Mouse (Mus musculus) stomach, embryonic 14.5 days (tissue): ENCODE data around the gene Tsen54. TPM values are rescaled to one million over a fixed set of nuclear protein-coding genes. Genes with fewer than 3 reads are reported as not detected.

Experiments used
- ATAC-seq: fragments of 200-750 bp; cut with Nextera tagmentation; 2 replicates; pipeline ENCODE4 v1.8.0; 2017; ENCODE audit warnings: low read depth, moderate TSS enrichment; ENCODE audit not compliant: insufficient number of reproducible peaks, insufficient read depth, low FRiP score
- H3K27ac ChIP-seq: fragments of 300-500 bp; sonication (generic); 2 replicates; pipeline ENCODE4 v1.5.1; 2014; ENCODE audit warnings: mild to moderate bottlenecking, low read length, moderate library complexity, mixed read lengths
- H3K27me3 ChIP-seq: fragments of 300-500 bp; sonication (generic); 2 replicates; pipeline ENCODE4 v1.6.1; 2014; ENCODE audit warnings: low read length, control low read depth, mixed read lengths; ENCODE audit not compliant: control insufficient read depth, insufficient read depth
- H3K36me3 ChIP-seq: fragments of 300-500 bp; sonication (generic); 2 replicates; pipeline ENCODE4 v1.6.1; 2014; ENCODE audit warnings: mild to moderate bottlenecking, control low read depth, low read length, moderate library complexity, mixed read lengths; ENCODE audit not compliant: control insufficient read depth, insufficient read depth
- H3K4me1 ChIP-seq: fragments of 300-500 bp; sonication (generic); 2 replicates; pipeline ENCODE4 v1.6.1; 2014; ENCODE audit warnings: low read length, control low read depth, mixed read lengths; ENCODE audit not compliant: control insufficient read depth, insufficient read depth
- H3K4me2 ChIP-seq: fragments of 300-500 bp; sonication (generic); replicated peaks from 2 replicates; pipeline ENCODE4 v1.6.1; 2014; ENCODE audit warnings: low read depth, low read length, control low read depth
- H3K4me3 ChIP-seq: fragments of 300-500 bp; sonication (generic); 2 replicates; pipeline ENCODE4 v1.5.1; 2014; ENCODE audit warnings: low read depth, low read length, control low read depth
- H3K9ac ChIP-seq: fragments of 300-500 bp; sonication (generic); replicated peaks from 2 replicates; pipeline ENCODE4 v1.6.1; 2014; ENCODE audit warnings: low read depth, mild to moderate bottlenecking, control low read depth, low read length, moderate library complexity, mixed read lengths
- H3K9me3 ChIP-seq: fragments of 300-500 bp; sonication (generic); 2 replicates; pipeline ENCODE4 v1.6.1; 2016; ENCODE audit warnings: low read depth, low read length, control low read depth; ENCODE audit not compliant: control insufficient read depth
- WGBS: fragments of 180-500 bp; shearing (Covaris S2); extraction: QIAGEN DNeasy Blood & Tissue Kit; methylation state at CpG from one replicate; pipeline ENCODE4 v1.1.7; 2014; 5-methylcytosine and 5-hydroxymethylcytosine counted together
- polyA plus RNA-seq: library from polyadenylated mRNA; unstranded; fragments of >200 nt; fragmentation: Nextera tagmentation; extraction: Ambion mirVana; gene quantifications from 2 replicates; pipeline ENCODE4 v1.2.1, GENCODE M21; 2014

Gene Tsen54
- polyA plus RNA-seq, 1 experiment from 2014 or later, result 25.0 TPM

DNA sequence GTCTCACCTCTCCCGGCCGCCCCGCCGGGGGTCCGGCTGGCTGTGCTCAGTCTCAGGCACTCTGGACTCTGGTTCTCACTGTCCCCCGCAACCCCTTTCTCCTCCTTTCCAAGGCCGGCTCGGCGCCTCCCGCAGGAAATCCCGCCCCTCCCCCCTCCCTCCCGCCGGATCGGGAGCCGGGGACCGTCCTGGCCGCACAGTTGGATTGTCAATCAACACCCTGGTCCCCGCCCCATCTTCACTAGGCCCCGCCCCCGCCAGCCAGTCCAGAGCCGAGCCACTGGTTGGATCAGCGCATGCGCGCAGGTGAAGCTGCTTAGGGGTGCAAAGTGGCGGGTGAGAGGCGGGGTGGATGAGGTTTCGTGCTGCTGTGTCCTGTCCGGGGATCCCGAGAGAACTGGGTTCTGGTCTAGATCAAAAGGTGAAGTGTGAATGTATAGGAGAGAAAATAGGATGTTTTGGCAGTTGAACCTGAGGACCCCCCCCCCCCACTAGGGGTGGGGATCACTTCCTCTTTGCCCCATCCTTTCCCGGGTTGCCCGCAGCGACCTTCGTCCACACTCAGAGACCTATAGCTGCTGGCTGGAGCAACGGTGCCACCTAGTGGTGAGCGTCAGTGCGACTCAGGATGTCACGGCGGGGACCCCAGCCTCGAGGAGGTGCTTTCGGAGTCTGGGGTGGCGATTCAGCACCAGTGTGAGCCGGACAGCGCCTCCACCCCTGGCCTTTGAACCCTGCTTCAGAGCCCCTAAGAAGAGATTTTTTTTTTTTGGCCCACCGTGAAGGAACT, 822 bp upstream of the Tsen54 start, which contains the start of gene Caskin2:
Gene Caskin2, minus strand, starts transcription at position 133 of the 790 bp plus-strand sequence.
- Histone ChIP-seq H3K4me1 (peaks cover 44% of the 10 kb centered on the region), H3K27me3 (no peaks in the 10 kb centered on the region), H3K9me3 (no peaks in the 10 kb centered on the region), H3K36me3 (peaks cover 10% of the 10 kb centered on the region; the same call in 1 of the 2 replicates), H3K9ac (peak within 1 kb of the TSS; percentile 66), H3K4me3 (peak within 1 kb of the TSS; percentile 92), H3K4me2 (peak within 1 kb of the TSS; percentile 94), H3K27ac (peak within 1 kb of the TSS; percentile 74; the same call in 1 of the 2 replicates)
- peak; percentile 90 for ATAC-seq
- under 1% methylated on average over 43 of the region's 44 CpGs for WGBS

DNA sequence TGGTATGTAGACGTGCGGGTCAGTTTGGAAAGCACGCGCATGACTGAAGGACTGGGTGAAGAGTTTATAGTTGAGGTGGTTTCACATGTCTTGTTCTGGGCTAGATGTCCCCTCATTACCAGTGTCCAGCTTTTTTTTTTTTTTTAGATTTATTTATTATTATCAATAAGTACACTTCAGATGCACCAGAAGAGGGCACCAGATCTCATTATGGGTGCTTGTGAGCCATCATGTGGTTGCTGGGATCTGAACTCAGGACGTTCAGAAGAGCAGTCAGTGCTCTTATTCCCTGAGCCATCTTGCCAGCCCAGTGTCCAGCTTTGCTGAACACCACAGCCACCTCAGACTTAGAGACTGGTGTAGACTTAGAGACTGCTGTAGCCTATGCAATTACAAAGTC, 2.8 kb downstream of the Tsen54 start:
- 87% methylated on average over 5 of the region's 5 CpGs for WGBS
- Histone ChIP-seq H3K4me3 (no peak overlapping the region), H3K27ac (no peak overlapping the region), H3K9me3 (no peaks in the 10 kb centered on the region), H3K36me3 (peaks cover 24% of the 10 kb centered on the region), H3K27me3 (no peaks in the 10 kb centered on the region), H3K4me2 (no peak overlapping the region), H3K4me1 (peaks cover 10% of the 10 kb centered on the region), H3K9ac (no peak overlapping the region)
- ATAC-seq, result no peak

DNA sequence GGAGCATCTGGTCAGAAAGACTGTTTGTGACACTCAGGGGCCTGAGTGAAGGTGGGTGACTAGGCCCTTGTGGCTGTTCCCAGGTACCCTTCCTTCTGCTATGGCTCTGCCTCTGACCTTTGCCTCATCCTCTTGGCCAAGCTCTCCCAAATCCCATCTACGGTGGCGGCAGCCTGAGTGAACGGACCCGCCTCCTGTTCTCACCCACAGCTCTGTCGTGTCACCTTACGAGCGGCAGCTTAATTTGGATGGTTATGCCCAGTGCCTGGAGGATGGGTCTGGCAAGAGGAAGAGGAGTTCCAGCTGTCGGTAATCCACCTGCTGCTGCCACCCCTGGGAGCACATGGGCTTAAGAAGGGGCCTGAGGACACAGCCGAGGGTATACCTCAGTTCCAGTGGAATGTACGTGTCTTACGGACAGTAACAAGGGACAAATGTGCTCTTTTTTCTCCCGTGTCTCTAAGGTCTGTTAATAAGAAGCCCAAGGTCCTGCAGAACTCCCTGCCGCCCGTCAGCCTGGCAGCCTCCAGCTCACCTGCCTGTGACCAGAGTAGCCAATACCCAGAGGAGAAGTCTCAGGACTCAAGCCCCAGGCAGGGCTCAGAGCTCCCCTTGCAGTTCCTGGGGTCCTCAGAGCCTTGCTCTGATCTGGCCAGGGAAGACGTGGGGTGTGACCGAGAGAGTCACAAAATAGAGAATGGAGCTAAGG, 5.5 kb downstream of the Tsen54 start:
- Histone ChIP-seq H3K9ac (no peak overlapping the region), H3K27me3 (no peaks in the 10 kb centered on the region), H3K4me2 (no peak overlapping the region), H3K27ac (no peak overlapping the region), H3K36me3 (peaks cover 24% of the 10 kb centered on the region), H3K4me3 (no peak overlapping the region), H3K4me1 (peaks cover 11% of the 10 kb centered on the region), H3K9me3 (no peaks in the 10 kb centered on the region)
- WGBS, result 87% methylated on average over 16 of the region's 16 CpGs
- ATAC-seq, result no peak

DNA sequence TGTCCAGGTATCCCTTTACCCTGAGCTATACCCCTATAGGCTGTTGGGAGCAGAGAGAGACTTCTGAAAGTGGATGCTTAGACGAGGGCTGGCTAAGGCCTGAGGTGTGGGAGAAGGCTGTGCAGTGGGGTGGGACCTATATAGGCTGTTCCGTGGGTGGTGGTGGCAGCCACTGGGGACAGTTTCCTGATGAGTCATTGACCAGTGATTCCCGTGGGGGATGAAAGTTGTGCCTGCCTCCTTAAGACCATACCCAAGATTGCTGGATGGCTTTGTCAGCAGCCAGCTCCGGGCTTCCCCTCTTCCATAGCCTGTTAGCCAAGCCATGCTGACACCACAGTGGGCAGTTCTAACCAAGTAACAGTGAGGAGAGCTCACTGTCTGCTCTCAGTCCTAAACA, 6.5 kb downstream of the Tsen54 start:
- Histone ChIP-seq H3K4me1 (peaks cover 4% of the 10 kb centered on the region), H3K9me3 (no peaks in the 10 kb centered on the region), H3K9ac (no peak overlapping the region), H3K4me3 (no peak overlapping the region), H3K4me2 (no peak overlapping the region), H3K27ac (no peak overlapping the region), H3K27me3 (no peaks in the 10 kb centered on the region), H3K36me3 (peaks cover 24% of the 10 kb centered on the region)
- WGBS, result 81% methylated on average over 4 of the region's 4 CpGs
- no peak for ATAC-seq

DNA sequence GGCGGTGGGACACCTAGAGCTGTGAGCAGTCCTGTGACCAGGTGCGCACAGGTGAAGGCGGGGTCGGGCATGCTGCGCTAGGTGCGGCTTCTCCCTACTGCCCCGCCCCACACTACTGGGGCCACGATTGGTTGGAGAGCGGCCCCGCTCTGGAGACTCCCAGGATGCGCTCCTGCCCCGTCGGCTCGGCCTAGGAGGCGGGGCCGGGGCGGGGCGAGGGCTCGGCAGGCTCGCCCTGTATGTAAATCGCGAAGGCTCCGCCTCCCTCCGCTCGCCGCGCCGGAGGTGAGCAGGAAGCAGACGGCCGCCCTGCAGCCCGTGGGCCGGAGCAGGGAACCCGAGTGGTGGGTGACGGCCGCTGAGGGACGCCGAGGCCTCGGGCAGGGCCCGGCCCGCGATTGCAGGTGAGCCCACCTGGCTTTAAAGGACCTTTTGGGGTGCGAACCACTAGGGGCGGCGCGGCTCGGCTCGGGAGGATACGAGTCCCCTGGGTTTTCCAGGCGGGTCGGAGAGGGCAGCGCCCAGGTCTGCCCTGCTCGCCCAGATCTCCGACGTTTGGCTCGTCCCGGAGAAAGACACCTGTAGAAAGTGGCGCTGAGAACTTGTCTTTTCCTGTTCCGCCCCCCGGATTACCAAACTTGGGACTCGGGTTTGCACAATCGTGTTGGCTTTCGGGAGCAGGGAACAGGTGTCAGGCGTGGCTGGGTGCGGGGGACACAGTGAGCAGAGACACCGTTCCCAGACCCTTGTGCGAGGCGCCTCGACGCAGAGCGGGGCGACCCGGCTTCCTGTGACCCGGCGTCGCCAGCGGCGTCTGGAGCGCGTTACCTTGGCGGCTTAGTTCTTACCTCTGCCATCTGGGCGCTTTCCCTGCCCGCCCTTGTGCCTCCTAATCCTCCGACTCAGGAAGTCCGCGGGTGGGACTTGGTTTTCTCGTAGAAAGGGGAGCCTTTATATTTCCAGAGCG, 9.5 kb downstream of the Tsen54 start, which contains the start of gene Llgl2:
Gene Llgl2, plus strand, starts transcription at position 276 of the 967 bp plus-strand sequence.
- peak; percentile 97 for ATAC-seq
- H3K9me3 ChIP-seq, result no peaks in the 10 kb centered on the region
- under 1% methylated on average over 85 of the region's 87 CpGs for WGBS
- peak within 1 kb of the TSS; percentile 61 for H3K27ac ChIP-seq
- H3K27me3 ChIP-seq, result no peaks in the 10 kb centered on the region
- H3K4me1 ChIP-seq, result peaks cover 11% of the 10 kb centered on the region
- peak within 1 kb of the TSS; percentile 91 for H3K4me2 ChIP-seq
- H3K9ac ChIP-seq, result peak within 1 kb of the TSS; percentile 51
- peaks cover 19% of the 10 kb centered on the region for H3K36me3 ChIP-seq
- H3K4me3 ChIP-seq, result peak within 1 kb of the TSS; percentile 51

DNA sequence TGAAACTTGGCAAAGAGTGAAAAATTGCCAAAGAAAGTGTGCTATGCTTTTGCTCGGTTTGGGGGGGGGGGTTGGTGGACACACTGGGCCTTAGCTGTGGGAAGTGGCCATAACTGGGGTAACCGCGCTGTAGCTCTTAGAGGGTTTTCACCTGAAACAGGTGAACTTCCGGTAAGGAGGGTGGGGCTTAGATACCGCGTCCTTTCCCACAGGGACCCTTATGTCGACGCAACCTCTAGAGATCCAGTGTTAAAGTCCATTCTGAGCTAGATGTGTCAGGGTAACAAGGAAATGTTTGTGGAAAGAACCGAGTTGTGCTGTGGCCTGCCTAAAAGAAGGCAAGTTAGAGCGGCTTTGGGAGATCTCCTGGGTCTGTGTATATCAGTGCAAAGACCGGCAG, 10.3 kb downstream of the Tsen54 start:
- Histone ChIP-seq H3K4me3 (peak overlapping the region; percentile 51), H3K4me2 (peak overlapping the region; percentile 91), H3K9ac (peak overlapping the region; percentile 51; the same call in 1 of the 2 replicates), H3K27me3 (no peaks in the 10 kb centered on the region), H3K4me1 (peaks cover 12% of the 10 kb centered on the region), H3K36me3 (peaks cover 16% of the 10 kb centered on the region), H3K9me3 (no peaks in the 10 kb centered on the region), H3K27ac (peak overlapping the region; percentile 61)
- WGBS, result 15% methylated on average over 11 of the region's 11 CpGs
- ATAC-seq, result no peak

DNA sequence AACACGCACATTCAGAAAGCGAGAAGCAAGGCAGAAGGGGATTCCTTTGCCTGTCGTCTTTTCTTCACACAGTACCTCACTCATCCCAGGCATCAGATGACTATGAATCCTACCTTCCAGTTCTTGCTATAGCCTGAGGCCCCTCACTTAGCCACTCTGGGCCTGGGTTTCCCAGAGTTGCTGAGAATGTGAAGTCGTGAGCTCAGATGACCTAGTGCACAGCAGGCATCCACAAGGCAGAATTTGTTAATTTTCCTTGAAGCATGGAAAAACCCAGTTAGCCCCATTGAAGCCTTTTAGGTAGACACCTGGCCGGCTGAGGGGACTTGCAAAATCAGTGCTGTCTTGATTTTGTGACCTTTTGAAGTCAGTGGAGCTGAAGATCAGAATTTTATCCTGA, 12.0 kb downstream of the Tsen54 start:
- Histone ChIP-seq H3K27me3 (no peaks in the 10 kb centered on the region), H3K9me3 (no peaks in the 10 kb centered on the region), H3K4me2 (no peak overlapping the region), H3K36me3 (peaks cover 5% of the 10 kb centered on the region; the same call in 1 of the 2 replicates), H3K27ac (no peak overlapping the region), H3K9ac (no peak overlapping the region), H3K4me1 (peaks cover 25% of the 10 kb centered on the region), H3K4me3 (no peak overlapping the region)
- no peak for ATAC-seq
- 55% methylated on average over 5 of the region's 5 CpGs for WGBS

DNA sequence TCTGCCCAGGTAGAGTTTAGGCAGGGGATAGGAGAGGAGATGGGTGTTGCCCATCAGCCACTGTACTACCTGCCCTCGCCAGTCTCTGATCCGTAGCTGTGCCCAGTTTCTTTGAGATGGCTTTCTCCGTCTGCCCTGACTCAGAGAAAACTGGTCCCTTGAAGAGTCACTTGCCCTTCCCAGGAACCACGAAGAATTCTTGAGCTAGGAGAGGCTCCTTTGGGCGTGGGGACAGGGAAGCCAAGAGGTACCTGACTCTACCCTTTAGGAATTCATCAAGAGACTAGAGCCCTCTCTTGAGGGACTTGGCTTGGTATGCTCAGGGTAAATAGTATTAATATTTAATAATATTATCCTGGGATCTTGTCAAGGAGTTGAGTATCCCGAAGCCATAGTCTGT, 13.1 kb downstream of the Tsen54 start:
- WGBS, result 83% methylated on average over 6 of the region's 6 CpGs
- H3K9me3 ChIP-seq, result no peaks in the 10 kb centered on the region
- no peaks in the 10 kb centered on the region for H3K36me3 ChIP-seq
- H3K4me1 ChIP-seq, result peaks cover 34% of the 10 kb centered on the region
- no peak overlapping the region for H3K27ac ChIP-seq
- H3K9ac ChIP-seq, result no peak overlapping the region
- no peak overlapping the region for H3K4me2 ChIP-seq
- no peak overlapping the region for H3K4me3 ChIP-seq
- no peak for ATAC-seq
- no peaks in the 10 kb centered on the region for H3K27me3 ChIP-seq
